Mouse (Mus musculus): ENCODE results near the gene Ubtf. TPM values are rescaled to one million over a fixed set of nuclear protein-coding genes. Genes with fewer than 3 reads are reported as not detected.
A peak's percentile ranks its signal among the peaks of the same experiment; 100 is the strongest.

Gene Ubtf
- total and polyA plus RNA-seq, 3 experiments = 14.9 to 59.4 (median 52.5) TPM

DNA sequence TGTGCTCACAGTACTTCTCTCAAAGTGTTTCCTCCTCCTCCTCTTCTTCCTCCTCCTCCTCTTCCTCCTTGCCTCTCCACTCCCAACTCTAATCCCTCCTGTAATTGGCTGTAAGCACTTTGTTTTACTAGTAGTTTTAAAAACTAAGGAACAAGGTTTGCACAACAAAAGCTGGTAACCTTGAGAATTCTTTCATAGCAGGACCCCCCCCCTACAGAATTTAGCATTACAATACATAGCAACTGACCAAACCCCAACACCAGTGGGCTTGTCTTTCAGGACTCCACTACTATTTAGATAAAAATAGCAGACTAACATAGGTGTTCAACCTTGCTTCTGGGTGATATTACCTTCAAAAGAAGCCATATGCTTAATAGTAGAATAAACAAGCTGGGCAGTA is 10.0 kb upstream of the Ubtf start:
- H3K27me3 ChIP-seq (ENCODE audit: control insufficient read depth, insufficient read depth, low read length) = no peaks in the 10 kb centered on the region
- TF ChIP-seq CTCF (IDR thresholded peaks at IDR 0.05) = no peak
- no peak for TF ChIP-seq EP300 (IDR thresholded peaks at IDR 0.05; ENCODE audit: insufficient read depth, low read depth, low read length)
- TF ChIP-seq POLR2A (IDR thresholded peaks at IDR 0.05; ENCODE audit: insufficient read depth, low read depth, low read length) = no peak
- H3K79me2 ChIP-seq (replicated peaks; ENCODE audit: control insufficient read depth, insufficient read depth, low read length) = no peaks in the 10 kb centered on the region
- no peak overlapping the region for H3K4me3 ChIP-seq
- DNase-seq = no peak
- H3K36me3 ChIP-seq (ENCODE audit: control insufficient read depth, insufficient read depth, low read length) = no peaks in the 10 kb centered on the region
- H3K27ac ChIP-seq = no peak overlapping the region
- H3K4me1 ChIP-seq (ENCODE audit: control insufficient read depth, insufficient read depth, low read length) = peaks cover 2% of the 10 kb centered on the region; the same call in 1 of the 2 replicates
- intact Hi-C loops (cut with DNase I) = no loop called here
- H3K9ac ChIP-seq (ENCODE audit: low read depth, low read length) = no peak overlapping the region

GRCm38 (mm10) chr11:102327839-102328238 is 8.3 kb upstream of the Ubtf start:
- Histone ChIP-seq H3K4me1 (ENCODE audit: control insufficient read depth, insufficient read depth, low read length) (peaks cover 2% of the 10 kb centered on the region; the same call in 1 of the 2 replicates), H3K9ac (ENCODE audit: low read depth, low read length) (no peak overlapping the region), H3K27me3 (ENCODE audit: control insufficient read depth, insufficient read depth, low read length) (no peaks in the 10 kb centered on the region), H3K36me3 (ENCODE audit: control insufficient read depth, insufficient read depth, low read length) (no peaks in the 10 kb centered on the region), H3K27ac (no peak overlapping the region), H3K4me3 (no peak overlapping the region), H3K79me2 (replicated peaks; ENCODE audit: control insufficient read depth, insufficient read depth, low read length) (no peaks in the 10 kb centered on the region)
- no peak for TF ChIP-seq CTCF (IDR thresholded peaks at IDR 0.05)
- no peak for TF ChIP-seq EP300 (IDR thresholded peaks at IDR 0.05; ENCODE audit: insufficient read depth, low read depth, low read length)
- TF ChIP-seq POLR2A (IDR thresholded peaks at IDR 0.05; ENCODE audit: insufficient read depth, low read depth, low read length) = no peak
- 80% methylated on average over 7 of the region's 7 CpGs for WGBS
- no peak for DNase-seq
- intact Hi-C loops (cut with DNase I) = no loop called here

GRCm38 (mm10) chr11:102327250-102327649 is 7.7 kb upstream of the Ubtf start:
- H3K79me2 ChIP-seq (replicated peaks; ENCODE audit: control insufficient read depth, insufficient read depth, low read length) = no peaks in the 10 kb centered on the region
- no peak for TF ChIP-seq EP300 (IDR thresholded peaks at IDR 0.05; ENCODE audit: insufficient read depth, low read depth, low read length)
- no peak for TF ChIP-seq CTCF (IDR thresholded peaks at IDR 0.05)
- no peak for TF ChIP-seq POLR2A (IDR thresholded peaks at IDR 0.05; ENCODE audit: insufficient read depth, low read depth, low read length)
- H3K9ac ChIP-seq (ENCODE audit: low read depth, low read length) = no peak overlapping the region
- H3K36me3 ChIP-seq (ENCODE audit: control insufficient read depth, insufficient read depth, low read length) = no peaks in the 10 kb centered on the region
- H3K27me3 ChIP-seq (ENCODE audit: control insufficient read depth, insufficient read depth, low read length) = no peaks in the 10 kb centered on the region
- H3K4me1 ChIP-seq (ENCODE audit: control insufficient read depth, insufficient read depth, low read length) = peaks cover 2% of the 10 kb centered on the region; the same call in 1 of the 2 replicates
- no peak overlapping the region for H3K27ac ChIP-seq
- WGBS = 31% methylated on average over 5 of the region's 5 CpGs
- intact Hi-C loops (cut with DNase I) = no loop called here
- no peak for DNase-seq
- H3K4me3 ChIP-seq = no peak overlapping the region

- no peak overlapping the region for H3K4me3 ChIP-seq
- intact Hi-C loops (cut with DNase I) = no loop called here
- no peaks in the 10 kb centered on the region for H3K27me3 ChIP-seq (ENCODE audit: control insufficient read depth, insufficient read depth, low read length)
- TF ChIP-seq POLR2A (IDR thresholded peaks at IDR 0.05; ENCODE audit: insufficient read depth, low read depth, low read length) (no peak), CTCF (IDR thresholded peaks at IDR 0.05) (no peak), EP300 (IDR thresholded peaks at IDR 0.05; ENCODE audit: insufficient read depth, low read depth, low read length) (no peak)
- no peaks in the 10 kb centered on the region for H3K36me3 ChIP-seq (ENCODE audit: control insufficient read depth, insufficient read depth, low read length)
- no peak overlapping the region for H3K27ac ChIP-seq
- DNase-seq = no peak
- no peak overlapping the region for H3K9ac ChIP-seq (ENCODE audit: low read depth, low read length)
- H3K4me1 ChIP-seq (ENCODE audit: control insufficient read depth, insufficient read depth, low read length) = peaks cover 4% of the 10 kb centered on the region
- no peaks in the 10 kb centered on the region for H3K79me2 ChIP-seq (replicated peaks; ENCODE audit: control insufficient read depth, insufficient read depth, low read length)
- WGBS = 85% methylated on average over 1 of the region's 1 CpGs
These were observed 4.0 kb upstream of the Ubtf start for GRCm38 (mm10) chr11:102323516-102323915.

DNA sequence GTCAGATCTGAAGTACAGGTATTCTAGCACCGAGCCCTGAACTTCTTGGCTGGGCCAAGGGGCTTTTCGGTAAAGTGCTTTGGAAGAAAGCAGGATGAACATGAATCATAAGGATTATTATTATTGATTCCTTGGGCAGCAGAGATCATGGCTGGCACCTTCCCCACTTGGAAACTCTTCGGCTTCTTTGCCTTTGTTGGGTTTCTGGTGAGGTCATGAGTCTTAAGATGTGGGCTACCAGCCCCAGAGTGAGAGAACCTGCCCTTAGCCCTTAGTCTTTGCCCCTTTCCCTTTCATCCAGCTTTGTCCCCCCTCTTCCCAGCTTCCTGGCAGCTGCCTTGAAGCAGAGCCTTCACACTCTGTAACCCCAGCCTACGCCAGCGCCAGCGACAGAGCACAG is 2.4 kb upstream of the Ubtf start:
- Histone ChIP-seq H3K27me3 (ENCODE audit: control insufficient read depth, insufficient read depth, low read length) (no peaks in the 10 kb centered on the region), H3K4me3 (no peak overlapping the region), H3K4me1 (ENCODE audit: control insufficient read depth, insufficient read depth, low read length) (peaks cover 3% of the 10 kb centered on the region; the same call in 1 of the 2 replicates), H3K36me3 (ENCODE audit: control insufficient read depth, insufficient read depth, low read length) (no peaks in the 10 kb centered on the region), H3K79me2 (replicated peaks; ENCODE audit: control insufficient read depth, insufficient read depth, low read length) (no peaks in the 10 kb centered on the region), H3K27ac (no peak overlapping the region), H3K9ac (ENCODE audit: low read depth, low read length) (no peak overlapping the region)
- no peak for DNase-seq
- TF ChIP-seq CTCF (IDR thresholded peaks at IDR 0.05) (no peak), EP300 (IDR thresholded peaks at IDR 0.05; ENCODE audit: insufficient read depth, low read depth, low read length) (no peak), POLR2A (IDR thresholded peaks at IDR 0.05; ENCODE audit: insufficient read depth, low read depth, low read length) (no peak)
- intact Hi-C loops (cut with DNase I) = loop anchor here (2.0 kb wide), 1 partner anchor 13 kb away; no protein-coding TSS in a partner anchor
- 89% methylated on average over 6 of the region's 6 CpGs for WGBS

DNA sequence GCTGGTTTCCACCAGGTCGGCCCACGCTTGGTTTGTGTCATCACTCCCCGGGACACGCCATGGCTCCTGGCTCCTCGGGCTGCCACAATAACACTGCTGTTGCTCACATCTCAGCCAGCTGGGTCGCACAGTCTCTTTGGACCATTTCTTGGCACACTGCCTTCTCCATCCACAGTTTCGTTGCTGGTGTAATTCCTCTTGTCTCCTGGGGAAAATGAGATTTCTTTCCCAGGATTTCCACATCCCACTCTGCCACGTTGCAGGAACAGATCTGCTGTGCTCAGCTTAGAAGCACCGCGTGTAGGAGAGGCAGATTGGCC is 1.1 kb upstream of the Ubtf start:
- intact Hi-C loops (cut with DNase I) = loop anchor here (2.0 kb wide), 1 partner anchor 14 kb away; no protein-coding TSS in a partner anchor
- peak overlapping the region; percentile 98 for H3K27ac ChIP-seq

More for the DNA sequence above, 1.1 kb upstream of the Ubtf start:
- WGBS = 8% methylated on average over 10 of the region's 10 CpGs
- Histone ChIP-seq H3K4me1 (ENCODE audit: control insufficient read depth, insufficient read depth, low read length) (peaks cover 3% of the 10 kb centered on the region; the same call in 1 of the 2 replicates), H3K9ac (ENCODE audit: low read depth, low read length) (peak overlapping the region; percentile 75), H3K79me2 (replicated peaks; ENCODE audit: control insufficient read depth, insufficient read depth, low read length) (no peaks in the 10 kb centered on the region), H3K27me3 (ENCODE audit: control insufficient read depth, insufficient read depth, low read length) (no peaks in the 10 kb centered on the region), H3K36me3 (ENCODE audit: control insufficient read depth, insufficient read depth, low read length) (no peaks in the 10 kb centered on the region; the same call in 1 of the 2 replicates), H3K4me3 (peak overlapping the region; percentile 99)
- DNase-seq = peak; percentile 80 to 84
- TF ChIP-seq POLR2A (IDR thresholded peaks at IDR 0.05; ENCODE audit: insufficient read depth, low read depth, low read length) (peak; percentile 76), EP300 (IDR thresholded peaks at IDR 0.05; ENCODE audit: insufficient read depth, low read depth, low read length) (peak; percentile 48; the same call in 1 of the 2 replicates), CTCF (IDR thresholded peaks at IDR 0.05) (peak; percentile 46)
